Mouse (Mus musculus): ENCODE data around the gene Cyp2e1. TPM values are rescaled to one million over a fixed set of nuclear protein-coding genes. Genes with fewer than 3 reads are reported as not detected.

Cyp2e1 gene
- polyA plus RNA-seq, 1 experiment: not detected

DNA sequence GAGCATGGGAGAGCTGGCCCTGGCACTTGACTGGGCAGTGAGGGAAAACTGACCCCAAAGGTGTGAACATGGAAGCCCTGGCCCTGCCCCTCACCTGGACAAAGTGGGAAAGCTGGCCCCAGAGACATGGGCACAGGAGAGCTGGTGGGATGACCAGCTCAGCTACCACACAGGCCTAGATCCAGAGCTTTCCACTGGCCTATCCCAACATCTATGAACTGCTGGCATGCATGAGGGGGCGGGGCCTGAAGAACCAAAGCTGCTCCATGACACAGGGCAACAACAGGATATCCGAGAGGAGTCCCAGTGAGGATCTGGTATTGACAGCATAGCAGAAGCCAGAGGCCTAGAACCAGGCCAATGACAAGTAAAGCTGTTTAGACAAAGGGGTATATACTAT is 34.7 kb downstream of the Cyp2e1 start:
- H3K27ac ChIP-seq (ENCODE audit: insufficient read depth, low read length): no peak overlapping the region
- H3K9ac ChIP-seq (ENCODE audit: low read depth, poor library complexity, severe bottlenecking): no peak overlapping the region
- no peaks in the 10 kb centered on the region for H3K36me3 ChIP-seq (ENCODE audit: control insufficient read depth, insufficient read depth, low read length, poor library complexity, severe bottlenecking)
- TF ChIP-seq CTCF (IDR thresholded peaks at IDR 0.05; ENCODE audit: low read depth, low read length) (no peak), EP300 (IDR thresholded peaks at IDR 0.05; ENCODE audit: insufficient read depth, low read depth, low read length) (no peak), POLR2A (IDR thresholded peaks at IDR 0.05; ENCODE audit: insufficient read depth, low read length) (no peak)
- no peaks in the 10 kb centered on the region for H3K9me3 ChIP-seq (replicated peaks; ENCODE audit: control insufficient read depth, insufficient read depth, low read length, poor library complexity, severe bottlenecking)
- H3K4me3 ChIP-seq (ENCODE audit: low read depth, low read length): no peak overlapping the region
- no peaks in the 10 kb centered on the region for H3K4me1 ChIP-seq (ENCODE audit: control insufficient read depth, insufficient read depth, low read length)
- no peaks in the 10 kb centered on the region for H3K27me3 ChIP-seq (ENCODE audit: control insufficient read depth, insufficient read depth, low read length, poor library complexity, severe bottlenecking)

DNA sequence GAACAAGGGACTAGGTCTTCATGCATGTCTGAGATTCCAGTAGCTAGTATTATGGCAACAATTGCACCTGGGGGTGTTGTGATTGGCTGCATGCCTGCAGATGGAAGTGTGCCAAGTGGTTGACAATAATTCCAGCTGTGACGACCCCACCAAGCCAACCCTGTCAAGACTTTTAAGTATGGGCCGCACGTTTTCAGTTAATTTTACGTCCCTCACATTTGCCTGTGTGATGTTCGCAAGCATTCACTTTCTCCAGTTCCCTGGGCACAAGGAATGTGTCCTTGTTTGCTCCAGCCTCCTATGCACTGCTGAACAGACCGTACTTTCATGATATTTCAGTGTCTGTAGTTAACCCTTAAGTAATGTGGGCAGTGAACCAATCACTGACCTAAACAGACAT is 39.1 kb downstream of the Cyp2e1 start:
- H3K27me3 ChIP-seq (ENCODE audit: control insufficient read depth, insufficient read depth, low read length, poor library complexity, severe bottlenecking): no peaks in the 10 kb centered on the region
- no peaks in the 10 kb centered on the region for H3K4me1 ChIP-seq (ENCODE audit: control insufficient read depth, insufficient read depth, low read length)

DNA sequence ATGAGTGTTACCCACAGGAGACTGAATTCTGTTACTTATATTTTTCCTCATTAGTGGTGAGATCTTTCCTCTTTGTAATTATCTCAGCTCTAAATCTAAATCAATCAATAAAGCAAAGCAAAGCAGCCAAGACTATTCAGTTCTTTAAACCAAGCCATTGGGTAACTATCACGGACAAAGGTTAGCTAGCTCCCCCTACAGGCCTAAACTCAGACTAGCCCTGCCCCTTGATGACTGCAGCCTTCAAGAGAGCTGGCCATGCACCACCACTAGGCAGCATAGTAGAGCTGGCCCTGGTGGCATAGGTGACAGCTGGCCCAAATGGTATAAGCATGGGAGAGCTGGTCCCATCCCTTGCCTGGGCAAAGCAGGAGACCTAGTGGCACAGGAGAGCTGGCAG is 42.2 kb downstream of the Cyp2e1 start:
- Histone ChIP-seq H3K27ac (ENCODE audit: insufficient read depth, low read length) (no peak overlapping the region), H3K36me3 (ENCODE audit: control insufficient read depth, insufficient read depth, low read length, poor library complexity, severe bottlenecking) (peaks cover under 1% of the 10 kb centered on the region), H3K9ac (ENCODE audit: low read depth, poor library complexity, severe bottlenecking) (no peak overlapping the region), H3K4me3 (ENCODE audit: low read depth, low read length) (no peak overlapping the region), H3K9me3 (replicated peaks; ENCODE audit: control insufficient read depth, insufficient read depth, low read length, poor library complexity, severe bottlenecking) (no peaks in the 10 kb centered on the region), H3K4me1 (ENCODE audit: control insufficient read depth, insufficient read depth, low read length) (no peaks in the 10 kb centered on the region), H3K27me3 (ENCODE audit: control insufficient read depth, insufficient read depth, low read length, poor library complexity, severe bottlenecking) (no peaks in the 10 kb centered on the region)
- TF ChIP-seq CTCF (IDR thresholded peaks at IDR 0.05; ENCODE audit: low read depth, low read length): peak; percentile 87
- TF ChIP-seq POLR2A (IDR thresholded peaks at IDR 0.05; ENCODE audit: insufficient read depth, low read length): no peak

More for the DNA sequence above, 39.1 kb downstream of the Cyp2e1 start:
- Histone ChIP-seq H3K9me3 (replicated peaks; ENCODE audit: control insufficient read depth, insufficient read depth, low read length, poor library complexity, severe bottlenecking) (no peaks in the 10 kb centered on the region), H3K27ac (ENCODE audit: insufficient read depth, low read length) (no peak overlapping the region), H3K36me3 (ENCODE audit: control insufficient read depth, insufficient read depth, low read length, poor library complexity, severe bottlenecking) (no peaks in the 10 kb centered on the region), H3K4me3 (ENCODE audit: low read depth, low read length) (no peak overlapping the region), H3K9ac (ENCODE audit: low read depth, poor library complexity, severe bottlenecking) (no peak overlapping the region)
- TF ChIP-seq POLR2A (IDR thresholded peaks at IDR 0.05; ENCODE audit: insufficient read depth, low read length): no peak
- TF ChIP-seq CTCF (IDR thresholded peaks at IDR 0.05; ENCODE audit: low read depth, low read length): no peak
- TF ChIP-seq EP300 (IDR thresholded peaks at IDR 0.05; ENCODE audit: insufficient read depth, low read depth, low read length): no peak

- Histone ChIP-seq H3K4me3 (ENCODE audit: low read depth, low read length) (no peak overlapping the region), H3K9me3 (replicated peaks; ENCODE audit: control insufficient read depth, insufficient read depth, low read length, poor library complexity, severe bottlenecking) (no peaks in the 10 kb centered on the region), H3K27ac (ENCODE audit: insufficient read depth, low read length) (no peak overlapping the region), H3K36me3 (ENCODE audit: control insufficient read depth, insufficient read depth, low read length, poor library complexity, severe bottlenecking) (peaks cover 26% of the 10 kb centered on the region), H3K9ac (ENCODE audit: low read depth, poor library complexity, severe bottlenecking) (no peak overlapping the region), H3K27me3 (ENCODE audit: control insufficient read depth, insufficient read depth, low read length, poor library complexity, severe bottlenecking) (no peaks in the 10 kb centered on the region), H3K4me1 (ENCODE audit: control insufficient read depth, insufficient read depth, low read length) (no peaks in the 10 kb centered on the region)
- no peak for TF ChIP-seq POLR2A (IDR thresholded peaks at IDR 0.05; ENCODE audit: insufficient read depth, low read length)
- no peak for TF ChIP-seq EP300 (IDR thresholded peaks at IDR 0.05; ENCODE audit: insufficient read depth, low read depth, low read length)
- TF ChIP-seq CTCF (IDR thresholded peaks at IDR 0.05; ENCODE audit: low read depth, low read length): peak; percentile 62
These were observed 47.0 kb downstream of the Cyp2e1 start for GRCm38 (mm10) chr7:140810496-140810895.

- no peaks in the 10 kb centered on the region for H3K9me3 ChIP-seq (replicated peaks; ENCODE audit: control insufficient read depth, insufficient read depth, low read length, poor library complexity, severe bottlenecking)
- H3K4me3 ChIP-seq (ENCODE audit: low read depth, low read length): no peak overlapping the region
- H3K27ac ChIP-seq (ENCODE audit: insufficient read depth, low read length): no peak overlapping the region
- peaks cover 26% of the 10 kb centered on the region for H3K36me3 ChIP-seq (ENCODE audit: control insufficient read depth, insufficient read depth, low read length, poor library complexity, severe bottlenecking)
- no peak for TF ChIP-seq CTCF (IDR thresholded peaks at IDR 0.05; ENCODE audit: low read depth, low read length)
- TF ChIP-seq EP300 (IDR thresholded peaks at IDR 0.05; ENCODE audit: insufficient read depth, low read depth, low read length): no peak
- no peak for TF ChIP-seq POLR2A (IDR thresholded peaks at IDR 0.05; ENCODE audit: insufficient read depth, low read length)
- no peaks in the 10 kb centered on the region for H3K27me3 ChIP-seq (ENCODE audit: control insufficient read depth, insufficient read depth, low read length, poor library complexity, severe bottlenecking)
- no peak overlapping the region for H3K9ac ChIP-seq (ENCODE audit: low read depth, poor library complexity, severe bottlenecking)
- no peaks in the 10 kb centered on the region for H3K4me1 ChIP-seq (ENCODE audit: control insufficient read depth, insufficient read depth, low read length)
These were observed 48.2 kb downstream of the Cyp2e1 start for GRCm38 (mm10) chr7:140811714-140812113.

GRCm38 (mm10) chr7:140812850-140813249 is 49.3 kb downstream of the Cyp2e1 start:
- H3K4me1 ChIP-seq (ENCODE audit: control insufficient read depth, insufficient read depth, low read length): no peaks in the 10 kb centered on the region

More at GRCm38 (mm10) chr7:140812850-140813249, 49.3 kb downstream of the Cyp2e1 start:
- TF ChIP-seq CTCF (IDR thresholded peaks at IDR 0.05; ENCODE audit: low read depth, low read length) (no peak), EP300 (IDR thresholded peaks at IDR 0.05; ENCODE audit: insufficient read depth, low read depth, low read length) (no peak), POLR2A (IDR thresholded peaks at IDR 0.05; ENCODE audit: insufficient read depth, low read length) (no peak)
- no peak overlapping the region for H3K27ac ChIP-seq (ENCODE audit: insufficient read depth, low read length)
- no peak overlapping the region for H3K4me3 ChIP-seq (ENCODE audit: low read depth, low read length)
- peaks cover 31% of the 10 kb centered on the region for H3K36me3 ChIP-seq (ENCODE audit: control insufficient read depth, insufficient read depth, low read length, poor library complexity, severe bottlenecking)
- H3K27me3 ChIP-seq (ENCODE audit: control insufficient read depth, insufficient read depth, low read length, poor library complexity, severe bottlenecking): no peaks in the 10 kb centered on the region
- no peak overlapping the region for H3K9ac ChIP-seq (ENCODE audit: low read depth, poor library complexity, severe bottlenecking)
- no peaks in the 10 kb centered on the region for H3K9me3 ChIP-seq (replicated peaks; ENCODE audit: control insufficient read depth, insufficient read depth, low read length, poor library complexity, severe bottlenecking)
